Mouse (Mus musculus) c-Kit-positive CD71-positive TER-119-positive erythroid progenitor cells, embryonic 14.5 days (primary cell): ENCODE data around the gene Safb.

ENCODE experiments used
- DNase-seq: peaks from one replicate; pipeline ENCODE4 v3.0.0-alpha.2; 2013; ENCODE audit warnings: low spot score

The Safb gene

GRCm38 (mm10) chr17:56584257-56585130 is at the start of gene Safb, which contains the start of gene Safb2:
Safb (plus strand) TSS chr17:56584825.
Safb2 (minus strand) TSS chr17:56584585.
- DNase-seq = peak; percentile 97

GRCm38 (mm10) chr17:56536192-56536591 is 48.4 kb upstream of the Safb start:
- no peak for DNase-seq

GRCm38 (mm10) chr17:56536874-56537273 is 47.8 kb upstream of the Safb start:
- no peak for DNase-seq

- DNase-seq = no peak
These were observed 46.7 kb upstream of the Safb start for GRCm38 (mm10) chr17:56537912-56538311.

- DNase-seq = no peak
These were observed 44.1 kb upstream of the Safb start for GRCm38 (mm10) chr17:56540562-56540975.

- DNase-seq = no peak
These were observed 41.9 kb upstream of the Safb start for GRCm38 (mm10) chr17:56542736-56543135.

- DNase-seq = no peak
These were observed 40.9 kb upstream of the Safb start for GRCm38 (mm10) chr17:56543684-56544224.

- no peak for DNase-seq
These were observed 39.8 kb upstream of the Safb start for GRCm38 (mm10) chr17:56544699-56545387.

- no peak for DNase-seq
These were observed 38.7 kb upstream of the Safb start for GRCm38 (mm10) chr17:56545945-56546344.

- no peak for DNase-seq
These were observed 38.0 kb upstream of the Safb start for GRCm38 (mm10) chr17:56546576-56546975.

- DNase-seq = no peak
These were observed 37.3 kb upstream of the Safb start for GRCm38 (mm10) chr17:56547116-56547845.

- no peak for DNase-seq
These were observed 36.6 kb upstream of the Safb start for GRCm38 (mm10) chr17:56547846-56548604.

- no peak for DNase-seq
These were observed 36.0 kb upstream of the Safb start for GRCm38 (mm10) chr17:56548605-56549105.

GRCm38 (mm10) chr17:56550784-56551475 is 33.7 kb upstream of the Safb start:
- DNase-seq = no peak

- DNase-seq = no peak
These were observed 32.6 kb upstream of the Safb start for GRCm38 (mm10) chr17:56551841-56552581.

GRCm38 (mm10) chr17:56552781-56553363 is 31.8 kb upstream of the Safb start:
- DNase-seq = peak; percentile 71

- no peak for DNase-seq
These were observed 30.5 kb upstream of the Safb start, which contains the start of gene Gm20219 for GRCm38 (mm10) chr17:56554122-56554551. Gm20219 (minus strand) TSS chr17:56554387.

GRCm38 (mm10) chr17:56558448-56558847 is 26.2 kb upstream of the Safb start:
- DNase-seq = peak; percentile 55

- no peak for DNase-seq
These were observed 25.2 kb upstream of the Safb start for GRCm38 (mm10) chr17:56559386-56559785.
